Mouse (Mus musculus) olfactory bulb, adult 2 months (tissue): ENCODE measurements around the gene Prrc2b. TPM values are rescaled to one million over a fixed set of nuclear protein-coding genes. Genes with fewer than 3 reads are reported as not detected.
A peak's percentile ranks its signal among the peaks of the same experiment; 100 is the strongest.

Experiments
- H3K27ac ChIP-seq: fragments of 200-500 bp; 2 replicates; pipeline ENCODE4 v1.5.1; 2012; ENCODE audit warnings: low read depth, low read length; ENCODE audit not compliant: insufficient read depth
- H3K4me1 ChIP-seq: fragments of 200-500 bp; 2 replicates; pipeline ENCODE4 v1.6.1; 2012; ENCODE audit warnings: low read length; ENCODE audit not compliant: control insufficient read depth, insufficient read depth
- H3K4me3 ChIP-seq: fragments of 200-500 bp; 2 replicates; pipeline ENCODE4 v1.5.1; 2012; ENCODE audit warnings: mild to moderate bottlenecking, low read depth, low read length, moderate library complexity; ENCODE audit not compliant: insufficient read depth
- CTCF ChIP-seq: fragments of 200-500 bp; IDR thresholded peaks from 2 replicates; pipeline ENCODE4 v1.5.1; 2012; ENCODE audit warnings: low read depth, mild to moderate bottlenecking, low read length, moderate library complexity; ENCODE audit not compliant: insufficient read depth
- POLR2A ChIP-seq: fragments of 200-500 bp; IDR thresholded peaks from 2 replicates; pipeline ENCODE4 v1.6.1; 2012; ENCODE audit warnings: mild to moderate bottlenecking, low read depth, low read length, moderate library complexity; ENCODE audit not compliant: insufficient read depth
- WGBS: fragments of 180-500 bp; shearing (Covaris S2); methylation state at CpG from one replicate; pipeline ENCODE4 v1.1.7; 2018; 5-methylcytosine and 5-hydroxymethylcytosine counted together
- polyA plus RNA-seq: library from polyadenylated mRNA; stranded (reverse); fragments of >200 nt; gene quantifications from 2 replicates; pipeline ENCODE4 v1.2.4, GENCODE M21; 2012; ENCODE audit warnings: low replicate concordance; ENCODE audit not compliant: missing spikeins, insufficient read depth, insufficient read length

The Prrc2b gene
- polyA plus RNA-seq, 1 experiment = 86.2 TPM

DNA sequence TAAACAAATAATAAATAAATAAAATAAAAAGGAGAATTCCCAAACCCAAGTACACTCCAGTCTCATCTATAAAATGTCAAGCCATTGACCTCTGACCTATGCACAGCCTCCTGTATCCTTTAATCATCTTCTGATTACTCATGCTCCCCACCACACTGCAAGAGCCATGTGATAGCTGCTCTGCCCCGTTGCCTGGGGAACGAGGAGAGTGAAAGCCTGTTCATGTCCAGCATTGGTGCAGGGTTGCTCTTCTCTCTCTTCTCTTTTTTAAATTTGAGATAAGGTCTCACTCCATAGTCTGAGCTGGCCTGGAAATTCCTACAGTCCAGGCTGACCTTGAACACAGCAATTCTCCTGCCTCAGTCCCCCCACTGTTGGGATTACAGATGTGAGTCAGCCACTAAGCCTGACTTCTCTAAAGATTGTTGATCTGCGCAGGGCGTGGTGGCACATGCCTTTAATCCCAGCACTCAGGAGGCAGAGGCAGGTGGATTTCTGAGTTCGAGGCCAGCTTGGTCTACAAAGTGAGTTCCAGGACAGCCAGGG is 4.2 kb upstream of the Prrc2b start:
- Histone ChIP-seq H3K4me1 (peaks cover 9% of the 10 kb centered on the region), H3K4me3 (no peak overlapping the region), H3K27ac (no peak overlapping the region)
- WGBS = 74% methylated on average over 5 of the region's 5 CpGs
- TF ChIP-seq CTCF = no peak
- no peak for TF ChIP-seq POLR2A

GRCm38 (mm10) chr2:32150135-32150534 is 747 bp upstream of the Prrc2b start:
- peak overlapping the region; percentile 53 for H3K4me3 ChIP-seq
- TF ChIP-seq POLR2A = no peak
- no peak for TF ChIP-seq CTCF
- peaks cover 21% of the 10 kb centered on the region for H3K4me1 ChIP-seq
- 26% methylated on average over 1 of the region's 1 CpGs for WGBS
- H3K27ac ChIP-seq = peak overlapping the region; percentile 89; the same call in 1 of the 2 replicates

GRCm38 (mm10) chr2:32150562-32150923 is 339 bp upstream of the Prrc2b start:
- peak overlapping the region; percentile 53 for H3K4me3 ChIP-seq
- peak overlapping the region; percentile 89 for H3K27ac ChIP-seq
- TF ChIP-seq POLR2A = peak; percentile 7; the same call in 1 of the 2 replicates
- TF ChIP-seq CTCF = no peak
- H3K4me1 ChIP-seq = peaks cover 25% of the 10 kb centered on the region
- 3% methylated on average over 7 of the region's 7 CpGs for WGBS

DNA sequence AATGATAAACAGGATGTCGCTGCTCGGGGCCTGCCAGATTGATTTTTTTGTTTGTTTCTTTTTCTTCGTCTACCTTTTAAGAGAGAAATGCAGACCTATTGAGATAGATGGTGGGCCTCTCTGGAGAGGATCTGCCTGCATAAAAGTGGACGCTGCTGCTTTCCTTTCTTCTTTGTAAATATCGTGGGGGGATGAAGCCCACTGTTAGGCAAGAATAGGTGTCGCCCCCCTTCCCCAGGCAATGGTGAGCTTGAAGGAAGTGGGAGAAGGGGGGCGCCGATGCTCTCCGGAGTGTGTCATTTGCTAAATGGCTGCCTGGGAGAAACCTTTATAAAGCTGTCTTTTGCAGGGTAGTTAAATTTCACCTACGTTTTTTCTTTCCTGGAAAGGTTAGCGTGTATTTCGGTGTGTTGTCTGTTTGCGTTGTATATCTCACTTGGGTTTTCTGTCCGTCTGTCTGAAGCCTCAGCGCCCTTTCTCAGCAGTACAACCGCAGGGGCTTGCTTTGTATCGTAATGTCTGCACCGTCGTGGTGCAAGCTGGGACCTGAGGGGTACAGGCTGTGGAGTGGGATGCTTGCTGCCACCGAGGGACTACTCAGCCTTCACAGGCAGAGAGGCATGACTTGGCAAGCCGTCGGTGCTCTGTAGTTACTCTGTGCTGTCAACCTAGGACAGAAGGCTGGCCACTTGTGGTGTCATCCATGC is 931 bp downstream of the Prrc2b start:
- peak overlapping the region; percentile 88 for H3K27ac ChIP-seq
- peak overlapping the region; percentile 91 for H3K4me3 ChIP-seq
- H3K4me1 ChIP-seq = peaks cover 37% of the 10 kb centered on the region
- WGBS = under 1% methylated on average over 22 of the region's 22 CpGs
- TF ChIP-seq POLR2A (no peak), CTCF (no peak)

DNA sequence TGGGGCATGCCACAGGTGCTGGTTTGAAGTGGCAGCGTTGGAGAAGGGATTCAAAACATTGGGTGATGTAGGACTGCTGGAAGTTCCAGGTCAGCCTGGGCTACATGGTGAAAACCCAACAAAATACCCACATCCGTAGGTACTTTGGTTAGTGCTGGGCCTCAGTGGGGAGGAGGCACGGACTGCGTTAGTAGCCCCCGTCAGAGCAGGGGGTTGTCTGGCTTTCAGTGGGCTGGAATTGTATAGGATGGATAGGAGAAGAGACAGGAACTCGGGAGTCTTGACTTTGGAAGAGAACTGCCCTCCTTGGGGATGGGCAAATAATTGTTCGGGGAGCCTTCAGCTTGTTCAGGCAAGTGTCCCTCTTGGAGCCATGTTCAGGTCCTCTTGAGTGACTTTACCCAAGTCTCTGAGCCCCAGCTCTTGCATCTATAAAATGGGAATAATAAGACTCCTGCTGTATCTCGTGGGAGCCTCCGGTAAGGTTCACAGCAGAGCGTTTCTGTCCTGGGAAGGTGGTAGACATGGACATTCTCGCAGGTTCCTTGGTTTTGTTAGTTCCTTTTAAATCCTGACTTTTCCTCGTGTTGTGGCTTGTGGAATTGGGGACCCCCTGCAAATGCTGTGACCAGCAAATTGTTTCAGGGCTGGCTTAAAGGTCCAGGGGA is 1.6 kb downstream of the Prrc2b start:
- no peak for TF ChIP-seq POLR2A
- TF ChIP-seq CTCF = no peak
- Histone ChIP-seq H3K4me1 (peaks cover 44% of the 10 kb centered on the region), H3K4me3 (peak overlapping the region; percentile 91), H3K27ac (peak overlapping the region; percentile 88)
- WGBS = 5% methylated on average over 12 of the region's 12 CpGs

- no peak for TF ChIP-seq CTCF
- TF ChIP-seq POLR2A = no peak
- H3K4me1 ChIP-seq = peaks cover 44% of the 10 kb centered on the region
- H3K4me3 ChIP-seq = peak overlapping the region; percentile 91
- peak overlapping the region; percentile 74 for H3K27ac ChIP-seq
- 4% methylated on average over 13 of the region's 13 CpGs for WGBS
Measured at GRCm38 (mm10) chr2:32153041-32153790, 2.3 kb downstream of the Prrc2b start.

GRCm38 (mm10) chr2:32153791-32154119 is 2.9 kb downstream of the Prrc2b start:
- no peak overlapping the region for H3K4me3 ChIP-seq
- no peak overlapping the region for H3K27ac ChIP-seq
- no peak for TF ChIP-seq CTCF
- no peak for TF ChIP-seq POLR2A
- H3K4me1 ChIP-seq = peaks cover 47% of the 10 kb centered on the region
- 5% methylated on average over 4 of the region's 4 CpGs for WGBS

DNA sequence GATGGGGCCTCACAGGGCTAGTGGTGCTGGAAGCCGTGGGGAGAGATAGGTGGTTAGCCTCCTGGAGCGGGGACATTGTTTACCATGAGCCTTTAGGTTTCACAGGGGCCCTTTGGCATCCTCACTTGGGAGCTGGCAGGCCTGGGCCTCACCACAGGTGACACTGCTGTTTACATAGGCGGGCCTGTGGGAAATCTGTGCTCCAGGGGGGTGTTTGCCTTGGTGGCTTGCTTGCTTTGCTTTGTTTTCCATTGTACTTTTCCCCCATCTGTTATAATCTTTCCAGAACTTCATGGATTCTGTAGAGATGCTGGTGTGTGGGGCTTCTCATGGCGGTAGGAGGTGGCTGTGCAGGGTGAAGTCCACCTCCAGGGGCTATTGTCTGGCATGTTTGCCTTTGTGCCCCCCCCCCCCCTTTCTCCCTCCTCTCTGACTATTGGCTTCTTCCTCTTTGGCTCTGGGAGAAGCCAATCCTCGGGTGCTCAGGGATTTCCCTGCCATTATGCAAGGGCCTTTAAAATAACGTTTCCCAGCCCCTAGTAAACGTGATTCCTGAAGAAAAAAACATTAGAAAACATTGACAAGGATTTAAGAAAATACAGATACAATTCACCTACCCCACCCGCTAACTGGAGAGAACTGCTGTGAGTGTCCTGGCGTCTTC is 3.6 kb downstream of the Prrc2b start:
- Histone ChIP-seq H3K27ac (no peak overlapping the region), H3K4me1 (peaks cover 53% of the 10 kb centered on the region), H3K4me3 (peak overlapping the region; percentile 4)
- no peak for TF ChIP-seq POLR2A
- TF ChIP-seq CTCF = no peak
- WGBS = 23% methylated on average over 9 of the region's 9 CpGs
